Mouse (Mus musculus) MEL (cell line): ENCODE measurements around the gene Tmem266.

Experiments used
- GATA1 ChIP-seq: IDR thresholded peaks from 2 replicates; pipeline ENCODE4 v1.6.1; 2011; ENCODE audit warnings: low read depth, low read length, improper control_type of control experiment
- NRF1 ChIP-seq: IDR thresholded peaks from 2 replicates; pipeline ENCODE4 v1.6.1; 2014; ENCODE audit warnings: low read depth, mild to moderate bottlenecking, inconsistent platforms, low read length, improper control_type of control experiment, moderate library complexity; ENCODE audit not compliant: poor library complexity, insufficient read depth, severe bottlenecking
- RCOR1 ChIP-seq: IDR thresholded peaks from 2 replicates; pipeline ENCODE4 v1.6.1; 2012; ENCODE audit warnings: low read depth, mild to moderate bottlenecking, inconsistent platforms, low read length, improper control_type of control experiment
- USF1 ChIP-seq: IDR thresholded peaks from 2 replicates; pipeline ENCODE4 v1.6.1; 2014; ENCODE audit warnings: low read depth, mild to moderate bottlenecking, inconsistent platforms, low read length, improper control_type of control experiment, moderate library complexity
- ZMIZ1 ChIP-seq: IDR thresholded peaks from 2 replicates; pipeline ENCODE4 v1.6.1; 2012; ENCODE audit warnings: low read depth, mild to moderate bottlenecking, inconsistent platforms, low read length, improper control_type of control experiment, moderate library complexity

- no peak for TF ChIP-seq RCOR1
- no peak for TF ChIP-seq NRF1
- no peak for TF ChIP-seq GATA1
- no peak for TF ChIP-seq USF1
- no peak for TF ChIP-seq ZMIZ1
Measured at GRCm38 (mm10) chr9:55348664-55349063, 22.0 kb downstream of the Tmem266 start.
